Mouse (Mus musculus) cerebellum, adult (tissue): ENCODE results near the gene Hexdc.
A peak's percentile ranks its signal among the peaks of the same experiment; 100 is the strongest.

ENCODE experiments used
- ATAC-seq: cut with Nextera tagmentation; 2 replicates; pipeline ENCODE4 v1.9.2; 2017; ENCODE audit warnings: mild to moderate bottlenecking, moderate library complexity, mixed read lengths; ENCODE audit not compliant: insufficient number of reproducible peaks, low FRiP score, low TSS enrichment

Hexdc gene

GRCm38 (mm10) chr11:121221321-121222010 is 17.2 kb downstream of the Hexdc start:
- ATAC-seq, result peak; percentile 54; the same call in 1 of the 2 replicates

GRCm38 (mm10) chr11:121228129-121229017 is 24.1 kb downstream of the Hexdc start:
- no peak for ATAC-seq

DNA sequence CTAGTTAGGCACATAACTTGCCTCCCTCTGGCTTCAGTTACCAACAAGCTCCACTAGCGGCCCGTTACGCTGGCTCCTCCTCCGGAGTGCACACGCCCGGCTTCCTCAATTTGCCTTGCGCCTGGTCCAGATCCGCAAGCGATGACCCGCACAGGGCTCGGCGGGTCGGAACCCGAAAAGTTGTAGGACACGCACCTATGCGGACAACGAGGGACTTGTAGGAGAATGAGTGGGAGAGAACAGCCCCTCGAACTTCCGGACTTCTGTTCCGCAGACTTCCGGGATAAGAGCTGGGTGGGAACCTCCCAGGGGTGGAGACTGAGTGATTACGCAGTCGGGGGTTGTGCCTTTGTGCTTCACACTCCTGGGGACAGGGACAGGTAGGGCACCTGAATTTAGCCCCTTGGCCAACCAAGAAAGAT is 24.8 kb downstream of the Hexdc start, which contains the start of gene Cybc1:
Gene Cybc1 (minus strand): TSS at position 305 of the 422 bp plus-strand sequence.
- peak; percentile 82; the same call in 1 of the 2 replicates for ATAC-seq

- no peak for ATAC-seq
Measured at GRCm38 (mm10) chr11:121231191-121231590, 27.0 kb downstream of the Hexdc start.

DNA sequence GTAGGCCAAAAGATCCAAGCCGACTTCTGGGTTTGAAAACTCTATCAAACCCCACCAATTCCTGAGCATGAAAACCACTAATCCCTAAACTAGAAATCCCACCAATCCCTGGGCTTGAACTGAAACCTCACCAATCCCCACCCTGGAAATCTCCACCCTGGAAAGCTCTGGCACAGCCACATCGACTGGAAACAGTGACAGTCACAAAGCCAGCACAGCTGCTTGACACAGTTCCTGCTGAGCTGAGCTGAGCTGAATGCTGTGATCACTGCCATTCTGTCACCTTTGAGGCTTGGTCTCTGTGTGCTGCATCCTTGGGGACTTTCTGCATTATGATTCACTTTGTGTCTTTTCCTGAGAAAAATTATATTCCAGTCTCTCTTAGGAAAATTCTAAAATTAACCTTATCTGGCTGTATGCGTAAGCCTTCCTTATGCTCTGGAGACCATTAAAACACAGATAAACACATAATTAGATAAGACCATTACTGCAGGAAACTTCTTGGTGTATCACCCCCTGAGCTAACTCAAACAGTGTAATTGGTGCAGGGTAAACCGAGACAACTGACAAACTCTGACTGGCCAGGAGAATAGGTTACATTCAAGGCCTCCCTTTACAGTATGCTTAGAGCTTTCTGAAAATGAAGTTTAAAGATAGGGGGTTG is 27.5 kb downstream of the Hexdc start:
- ATAC-seq, result no peak

DNA sequence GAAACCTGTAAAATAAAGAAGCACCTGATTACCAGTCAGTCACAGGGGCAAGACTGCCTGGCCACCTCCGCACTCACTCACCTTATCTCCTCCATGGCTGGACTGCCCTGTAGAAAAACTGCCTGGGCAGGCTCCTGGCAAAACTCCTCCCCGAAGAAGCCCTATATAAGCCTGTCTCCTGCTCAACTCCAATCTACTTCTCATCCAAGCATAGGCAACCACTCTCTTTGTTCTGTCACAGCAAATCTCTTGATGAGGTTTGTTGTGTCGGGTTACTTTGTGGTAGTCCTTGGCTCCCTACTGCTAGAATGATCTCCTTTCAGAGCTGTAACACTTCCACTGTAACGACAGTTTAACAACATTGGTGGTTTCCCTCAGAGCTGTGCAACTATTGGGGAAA is 28.5 kb downstream of the Hexdc start:
- ATAC-seq, result no peak

DNA sequence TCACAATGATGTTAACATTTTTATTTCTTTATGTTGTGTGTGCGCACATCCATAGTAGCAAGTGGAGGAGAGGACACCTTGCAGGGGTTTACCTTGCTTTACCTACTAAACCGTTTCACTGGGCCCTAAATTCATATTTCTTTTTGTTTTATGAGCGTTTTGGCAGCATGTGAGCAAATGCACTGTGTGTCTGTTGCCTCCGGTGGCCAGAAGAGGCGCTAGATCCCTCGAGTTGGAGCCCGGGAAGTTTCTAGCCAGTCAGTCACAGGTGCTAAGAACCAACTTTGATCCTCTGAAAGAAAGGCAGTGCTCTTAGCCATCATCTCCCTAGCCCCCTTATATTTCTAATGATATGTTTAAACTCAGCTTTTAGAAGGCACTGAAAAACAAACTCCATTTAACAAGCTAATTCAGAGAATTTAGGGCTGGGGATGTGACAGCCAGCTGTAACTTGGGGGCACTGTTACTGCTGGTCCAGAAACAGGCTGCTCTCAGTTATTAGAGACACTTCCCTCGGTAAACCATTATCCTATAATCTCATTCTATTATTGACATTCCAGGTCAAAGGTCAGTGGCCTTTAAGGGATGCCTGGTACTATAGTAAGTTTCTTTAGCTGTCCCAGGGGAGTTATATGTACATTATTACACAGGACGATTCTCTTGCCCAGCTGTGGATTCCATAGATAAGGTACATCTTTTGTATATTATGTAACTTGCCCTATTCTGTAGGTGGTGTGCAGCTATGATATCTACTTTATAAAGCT is 31.4 kb downstream of the Hexdc start:
- ATAC-seq, result no peak

- ATAC-seq, result peak; percentile 99
Measured at GRCm38 (mm10) chr11:121236564-121237344, 32.5 kb downstream of the Hexdc start, which contains the start of gene Narf. Gene Narf (plus strand): TSS chr11:121237253.

DNA sequence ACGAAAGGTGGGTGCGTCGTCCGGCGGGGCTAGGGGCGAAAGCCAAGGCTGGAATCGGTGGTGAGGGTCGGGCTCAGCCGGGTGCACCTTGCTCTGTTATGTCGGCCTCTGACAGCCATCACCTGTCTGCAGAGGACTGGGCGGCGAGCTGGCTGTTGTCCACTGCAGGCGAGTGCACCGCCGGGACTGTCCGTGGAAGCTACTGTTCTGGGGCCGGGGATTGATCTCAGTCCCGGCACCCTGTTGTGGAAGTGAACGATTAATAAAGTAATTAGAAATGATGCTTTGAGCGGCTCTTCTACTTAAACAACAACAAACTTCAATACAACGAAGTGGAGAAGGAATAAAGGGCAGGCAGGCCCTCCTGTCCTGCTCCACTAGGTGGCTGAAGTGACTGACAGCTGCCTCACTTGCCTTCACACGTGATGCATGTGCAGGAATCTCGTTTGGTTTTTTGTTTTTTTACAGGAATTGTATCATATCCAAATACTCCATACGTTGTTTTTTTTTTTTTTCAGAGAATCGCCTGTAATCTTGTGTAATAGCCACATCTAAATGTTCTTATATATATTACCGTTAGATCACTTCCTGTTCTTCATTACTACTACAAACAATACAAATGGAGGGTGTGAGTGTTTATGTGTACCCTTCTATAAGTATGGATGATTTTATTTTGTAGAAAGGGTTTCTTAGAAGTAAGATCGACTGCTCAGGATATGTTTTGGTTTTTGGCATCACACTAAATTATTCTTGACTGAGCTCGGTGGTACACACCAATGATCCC is 33.3 kb downstream of the Hexdc start:
- no peak for ATAC-seq

DNA sequence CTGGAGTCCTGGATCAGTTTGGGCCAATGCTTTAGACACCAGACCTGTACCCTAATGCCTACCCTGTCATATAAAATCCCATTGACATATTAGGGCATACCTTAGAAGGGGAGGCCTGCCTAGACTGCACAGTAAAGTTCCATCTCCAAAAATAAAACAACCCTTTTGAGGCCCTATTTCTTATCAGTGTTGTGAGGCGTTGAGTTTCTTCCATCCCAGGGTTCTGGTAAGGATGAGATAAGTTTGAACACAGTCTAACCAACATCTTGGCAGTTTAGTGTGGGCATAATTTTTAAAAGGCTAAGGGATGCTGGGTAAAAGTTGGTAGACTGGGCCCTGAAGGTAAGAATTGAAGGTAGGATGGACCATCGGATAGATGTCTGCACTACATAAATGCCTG is 35.4 kb downstream of the Hexdc start:
- no peak for ATAC-seq

DNA sequence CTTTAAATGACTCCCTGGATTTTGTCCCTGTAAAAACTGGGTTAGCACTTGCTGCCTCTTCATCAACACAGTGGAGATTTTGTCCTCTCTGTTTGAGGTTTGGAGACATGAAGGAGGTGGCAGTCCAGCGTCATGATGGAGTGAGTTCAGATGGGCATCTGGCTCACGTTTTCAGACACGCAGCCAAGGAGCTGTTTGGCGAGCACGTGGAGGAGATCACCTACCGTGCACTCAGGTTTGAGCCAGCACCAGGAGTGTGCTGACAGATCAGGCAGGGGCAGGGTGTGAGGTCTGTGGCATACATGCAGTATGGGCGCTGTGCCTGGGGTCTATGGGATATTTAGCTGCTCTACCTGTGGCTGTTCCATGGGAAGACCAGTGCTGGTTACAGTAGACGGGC is 46.0 kb downstream of the Hexdc start:
- no peak for ATAC-seq

- ATAC-seq, result peak; percentile 96
Measured at GRCm38 (mm10) chr11:121259160-121260100, 55.2 kb downstream of the Hexdc start, which contains the start of gene Foxk2. Gene Foxk2 (plus strand): TSS chr11:121259990.

GRCm38 (mm10) chr11:121260211-121260906 is 56.1 kb downstream of the Hexdc start:
- ATAC-seq, result peak; percentile 8; the same call in 1 of the 2 replicates

DNA sequence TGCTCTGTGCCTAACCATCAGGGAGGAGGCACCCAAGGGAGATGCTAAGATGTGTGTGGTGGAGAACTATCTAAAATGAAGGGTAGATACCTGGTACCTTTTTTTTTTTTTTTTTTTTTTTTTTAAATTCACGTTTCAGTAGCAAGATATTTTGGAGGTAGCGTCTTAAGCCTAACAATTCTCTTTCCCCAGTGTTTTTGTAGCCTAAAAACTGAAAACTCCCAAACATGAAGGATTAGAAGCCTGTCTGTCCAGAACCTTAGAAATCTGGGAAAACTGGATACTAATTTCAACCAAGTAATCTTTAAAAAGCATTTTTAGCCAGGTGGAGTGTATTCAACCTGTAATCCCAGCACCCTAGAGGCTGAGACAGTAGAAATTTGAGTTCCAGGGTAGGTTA is 56.8 kb downstream of the Hexdc start:
- ATAC-seq, result no peak
